Mouse (Mus musculus) testis, adult 2 months (tissue): ENCODE results near the gene Mob3b. TPM values are rescaled to one million over a fixed set of nuclear protein-coding genes. Genes with fewer than 3 reads are reported as not detected.

ENCODE experiments used
- H3K27ac ChIP-seq: fragments of 200-500 bp; 2 replicates; pipeline ENCODE4 v1.5.1; 2012; ENCODE audit warnings: low read depth, low read length; ENCODE audit not compliant: control insufficient read depth, insufficient read depth
- H3K27me3 ChIP-seq: fragments of 200-500 bp; 2 replicates; pipeline ENCODE4 v1.6.1; 2012; ENCODE audit warnings: mild to moderate bottlenecking, low read length, moderate library complexity; ENCODE audit not compliant: control insufficient read depth, insufficient read depth
- H3K36me3 ChIP-seq: fragments of 200-500 bp; 2 replicates; pipeline ENCODE4 v1.6.1; 2012; ENCODE audit warnings: mild to moderate bottlenecking, low read length; ENCODE audit not compliant: control insufficient read depth, insufficient read depth
- H3K4me1 ChIP-seq: fragments of 200-500 bp; 2 replicates; pipeline ENCODE4 v1.6.1; 2012; ENCODE audit warnings: low read length; ENCODE audit not compliant: control insufficient read depth, insufficient read depth
- H3K4me3 ChIP-seq: fragments of 200-500 bp; 2 replicates; pipeline ENCODE4 v1.5.1; 2012; ENCODE audit warnings: low read depth, mild to moderate bottlenecking, low read length, moderate library complexity, mixed read lengths; ENCODE audit not compliant: control insufficient read depth
- CTCF ChIP-seq: fragments of 200-500 bp; IDR thresholded peaks from 2 replicates; pipeline ENCODE4 v1.5.1; 2012; ENCODE audit warnings: low read depth, mild to moderate bottlenecking, inconsistent platforms, low read length, moderate library complexity; ENCODE audit not compliant: control insufficient read depth, insufficient read depth, insufficient replicate concordance
- POLR2A ChIP-seq: fragments of 200-500 bp; IDR thresholded peaks from 2 replicates; pipeline ENCODE4 v1.6.1; 2012; ENCODE audit warnings: low read depth, mild to moderate bottlenecking, inconsistent platforms, low read length, moderate library complexity; ENCODE audit not compliant: control insufficient read depth
- polyA plus RNA-seq: library from polyadenylated mRNA; depleted of rRNA; stranded (reverse); fragments of >200 nt; gene quantifications from 2 replicates; pipeline ENCODE4 v1.2.3, GENCODE M21; 2012; rRNA removed

Mob3b gene
- polyA plus RNA-seq, 1 experiment = 1.4 TPM

DNA sequence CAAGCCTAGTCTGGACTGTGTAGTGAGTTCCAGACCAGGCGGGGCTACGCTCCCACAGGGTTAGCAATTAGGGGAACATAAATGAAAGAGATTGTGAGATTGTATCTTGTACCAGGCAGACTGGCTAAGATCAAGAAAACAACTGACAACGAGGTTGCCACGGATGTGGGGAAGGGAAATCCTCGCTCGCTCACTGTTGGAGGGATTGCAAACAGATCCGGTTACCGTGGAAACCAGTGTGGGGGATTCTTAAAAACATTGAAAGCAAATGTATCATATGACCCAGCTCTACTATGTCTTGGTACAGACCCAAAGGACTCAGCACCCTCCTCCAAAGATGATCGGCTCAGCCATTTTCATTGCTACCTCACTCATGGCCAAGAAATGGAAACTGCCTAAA, 257.1 kb downstream of the Mob3b start:
- Histone ChIP-seq H3K36me3 (no peaks in the 10 kb centered on the region), H3K27me3 (no peaks in the 10 kb centered on the region), H3K27ac (no peak overlapping the region), H3K4me3 (no peak overlapping the region), H3K4me1 (no peaks in the 10 kb centered on the region)
- TF ChIP-seq CTCF (no peak), POLR2A (no peak)

DNA sequence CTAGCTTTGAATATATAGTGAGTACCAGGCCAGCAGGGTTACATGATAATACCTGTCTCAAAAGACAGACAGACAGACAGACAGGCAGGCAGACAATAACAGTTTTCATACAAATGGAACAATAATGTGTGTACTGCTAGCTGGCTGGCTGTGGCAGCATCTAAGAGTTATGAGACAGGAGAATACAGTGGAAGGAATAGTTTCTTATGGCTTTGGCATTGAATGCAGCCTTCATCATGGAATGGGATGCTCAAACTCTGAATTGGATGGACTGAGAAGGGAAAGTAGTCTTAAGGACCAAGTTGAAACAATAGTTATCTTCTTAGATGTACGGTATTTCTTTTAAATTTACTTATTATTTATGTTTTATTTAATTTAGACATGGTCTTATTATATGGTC, 258.0 kb downstream of the Mob3b start:
- no peak for TF ChIP-seq POLR2A
- TF ChIP-seq CTCF = no peak
- no peak overlapping the region for H3K4me3 ChIP-seq
- no peaks in the 10 kb centered on the region for H3K36me3 ChIP-seq
- no peaks in the 10 kb centered on the region for H3K27me3 ChIP-seq
- no peak overlapping the region for H3K27ac ChIP-seq
- H3K4me1 ChIP-seq = no peaks in the 10 kb centered on the region

Other genes with a start within 250 kb of the Mob3b start
- gene Ifnk, start 5.4 kb downstream of the Mob3b start, polyA plus RNA-seq = not detected in 2 replicates
- gene C9orf72, start 68.7 kb upstream of the Mob3b start, polyA plus RNA-seq = 8.1 and 10.2 TPM in 2 replicates